Mouse (Mus musculus) kidney, adult 9 months (tissue): ENCODE measurements around the gene Il31.
A peak's percentile ranks its signal among the peaks of the same experiment; 100 is the strongest.

ENCODE experiments used
- DNase-seq: peaks from one replicate; pipeline ENCODE4 v3.0.0; 2022

The Il31 gene

DNA sequence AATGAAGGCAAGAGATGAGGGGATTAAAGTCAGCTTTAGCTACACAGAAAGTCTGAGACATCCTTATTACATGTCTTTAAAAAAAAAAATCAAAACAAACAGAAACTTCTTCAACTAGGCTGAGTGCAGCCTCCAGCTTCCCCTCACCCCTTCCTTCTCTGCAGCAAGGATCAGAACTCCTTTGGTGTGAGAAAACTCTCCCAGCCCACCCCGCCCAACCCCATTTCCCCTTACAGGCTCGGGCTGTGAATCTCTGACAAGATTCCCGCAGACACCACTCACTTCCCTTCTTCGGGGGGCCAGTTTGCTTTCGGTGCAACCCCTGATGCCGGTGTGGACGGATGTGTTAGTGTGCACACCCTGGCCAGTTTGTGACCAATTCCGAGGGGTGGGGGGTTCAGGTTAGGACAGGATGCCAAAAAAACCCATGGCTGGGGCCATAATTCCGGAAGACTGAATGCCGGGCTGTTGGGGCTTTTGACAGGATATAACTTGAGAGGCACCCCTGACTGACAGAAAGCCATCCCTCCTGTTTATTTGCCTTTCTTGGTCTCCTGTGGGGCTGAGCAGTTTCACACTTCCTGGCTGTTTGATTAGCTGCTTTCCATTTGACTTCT lies 18.4 kb downstream of the Il31 start:
- no peak for DNase-seq

DNA sequence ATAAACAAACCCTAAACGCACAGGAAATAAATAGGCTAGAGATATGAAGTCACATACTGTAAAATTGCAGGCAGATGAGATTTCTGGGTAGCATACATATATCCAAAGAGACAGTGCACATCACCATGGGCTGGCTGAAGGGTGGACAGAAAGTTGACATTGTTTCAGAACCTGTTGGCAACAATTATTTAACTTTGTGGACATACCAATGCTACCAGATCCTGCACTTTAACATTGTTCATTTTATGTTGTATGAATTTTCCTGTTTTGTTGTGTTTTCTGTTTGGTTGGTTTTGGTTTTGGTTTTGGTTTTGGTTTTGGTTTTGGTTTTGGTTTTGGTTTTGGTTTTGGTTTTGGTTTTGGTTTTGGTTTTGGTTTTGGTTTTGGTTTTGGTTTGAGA lies 24.7 kb downstream of the Il31 start:
- DNase-seq: no peak

DNA sequence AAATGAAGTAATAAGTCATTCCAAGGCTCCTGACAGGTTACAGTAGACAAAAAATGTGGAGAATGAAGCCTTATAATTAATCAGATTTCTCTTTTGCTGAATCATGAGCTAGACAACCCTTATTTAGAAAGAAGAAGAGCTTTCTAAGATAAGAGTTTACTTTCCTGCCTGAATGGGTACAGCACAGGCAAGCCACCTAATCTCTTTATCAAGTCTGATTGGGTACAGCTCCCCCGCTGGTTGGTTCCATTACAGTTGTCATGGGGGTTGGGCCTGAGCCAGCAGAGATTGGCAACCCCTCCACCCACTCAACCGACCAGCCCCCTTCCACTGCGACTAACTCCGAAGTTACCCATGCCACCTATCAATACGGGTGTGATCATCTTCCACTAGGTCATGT lies 27.9 kb downstream of the Il31 start:
- DNase-seq: no peak

DNA sequence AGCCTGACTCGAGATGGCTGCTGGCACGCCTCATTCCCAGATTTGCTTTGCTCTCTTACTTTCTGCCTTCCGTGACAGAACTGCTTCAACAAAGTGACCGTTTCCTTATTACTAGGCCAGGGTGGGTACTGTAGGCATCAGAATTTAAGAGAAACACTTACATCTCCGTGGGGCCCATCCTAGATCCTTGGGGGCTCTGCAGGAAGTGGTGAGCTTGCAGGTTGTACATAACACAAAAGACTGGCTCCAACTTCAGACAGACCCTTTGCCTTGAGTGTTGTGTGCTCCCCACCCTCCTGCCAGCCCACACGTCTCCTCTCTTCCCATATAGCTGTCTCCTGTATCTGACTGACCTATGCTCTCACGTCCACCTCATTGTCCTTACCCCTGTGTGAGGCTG lies 37.4 kb downstream of the Il31 start:
- DNase-seq: no peak

DNA sequence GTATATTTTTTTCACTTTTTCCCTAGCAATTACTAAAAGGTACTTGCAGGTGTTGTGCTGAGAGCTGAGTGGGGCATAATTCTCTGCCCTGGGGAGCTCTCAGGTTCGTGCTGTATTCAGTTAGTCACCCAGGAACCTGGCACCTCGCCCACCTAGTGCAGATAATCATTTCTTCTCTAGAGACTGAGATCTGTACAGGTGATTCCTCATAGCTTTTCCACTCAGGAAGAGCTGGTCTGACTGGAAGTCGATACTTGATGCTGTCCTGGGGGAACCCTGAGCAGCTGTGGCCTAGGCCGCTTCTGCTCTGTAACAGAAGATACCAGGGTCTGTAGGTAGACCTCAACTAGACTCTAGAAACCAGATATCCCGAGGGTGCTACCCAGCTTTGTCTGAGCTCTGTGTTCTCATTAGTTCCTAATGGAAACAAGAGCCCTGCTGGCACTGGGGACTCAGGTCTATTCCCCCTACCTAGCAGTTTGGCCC lies 44.4 kb downstream of the Il31 start:
- DNase-seq: no peak

- DNase-seq: peak; percentile 66
Observed at GRCm38 (mm10) chr5:123444069-123444468, 45.2 kb downstream of the Il31 start.

- no peak for DNase-seq
Observed at GRCm38 (mm10) chr5:123442283-123442682, 47.0 kb downstream of the Il31 start.

- no peak for DNase-seq
Observed at GRCm38 (mm10) chr5:123440664-123441063, 48.6 kb downstream of the Il31 start.

- peak; percentile 20 for DNase-seq
Observed at GRCm38 (mm10) chr5:123439941-123440340, 49.3 kb downstream of the Il31 start.

GRCm38 (mm10) chr5:123439312-123439711 lies 50.0 kb downstream of the Il31 start:
- no peak for DNase-seq

DNA sequence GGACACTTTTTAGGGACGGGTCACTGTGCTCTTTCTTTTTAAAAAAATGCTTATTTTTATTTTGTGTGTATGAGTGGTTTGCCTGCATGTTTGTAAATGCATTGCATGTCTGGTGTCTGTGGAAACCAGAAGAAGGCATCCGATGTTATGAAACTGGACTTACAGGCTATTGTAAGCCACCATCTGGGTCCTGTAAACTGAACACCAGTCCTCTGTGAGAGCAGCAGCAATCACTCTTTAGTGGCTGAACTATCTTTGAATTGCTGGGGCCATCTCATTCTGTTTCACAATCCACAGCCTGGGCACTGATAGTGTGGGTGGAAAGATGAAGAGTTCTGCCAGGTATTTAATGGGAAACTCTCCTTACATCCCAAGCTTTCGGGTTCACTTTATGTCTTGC lies 50.9 kb downstream of the Il31 start:
- no peak for DNase-seq

GRCm38 (mm10) chr5:123436780-123437175 lies 52.5 kb downstream of the Il31 start:
- DNase-seq: peak; percentile 80

DNA sequence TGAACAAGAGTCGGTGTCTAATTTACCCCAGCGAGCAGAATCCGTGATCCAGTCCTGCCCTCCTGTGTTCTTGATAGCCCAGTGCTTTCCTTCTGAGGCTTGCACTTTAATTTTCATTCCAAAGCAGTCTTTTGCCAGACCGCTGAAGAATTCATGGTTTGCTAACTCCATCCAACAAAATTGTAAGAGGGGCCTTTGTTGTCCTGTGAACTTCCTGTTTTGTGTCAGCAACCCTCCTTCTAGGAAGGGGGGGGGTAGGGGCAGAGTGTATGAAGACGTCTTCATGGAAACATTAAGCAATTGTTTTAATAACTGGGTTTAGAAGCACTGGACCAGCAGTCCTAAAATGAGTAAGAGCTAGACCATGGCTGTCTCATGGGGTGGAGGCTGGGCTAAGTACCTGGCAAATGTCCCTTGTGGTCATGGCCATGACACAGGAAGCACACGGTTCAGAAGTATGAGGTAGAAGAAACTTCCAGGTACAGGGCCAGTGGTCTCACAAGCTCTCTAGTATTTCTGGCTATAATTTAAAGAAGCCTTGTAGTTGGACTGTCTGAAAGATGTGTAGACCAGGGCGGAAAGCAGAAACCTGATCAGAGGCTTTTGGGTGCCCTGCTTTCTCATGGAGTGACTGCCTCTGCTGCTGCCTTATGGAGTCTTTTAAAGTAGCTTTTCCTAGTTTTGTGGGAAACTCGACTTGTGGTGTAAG lies 53.1 kb downstream of the Il31 start:
- DNase-seq: peak; percentile 42

GRCm38 (mm10) chr5:123432305-123432874 lies 56.9 kb downstream of the Il31 start:
- DNase-seq: no peak

GRCm38 (mm10) chr5:123431524-123432304 lies 57.6 kb downstream of the Il31 start:
- DNase-seq: peak; percentile 68
